Mouse (Mus musculus) testis, postnatal 10 days (tissue): ENCODE data around the gene Senp2.
A peak's percentile ranks its signal among the peaks of the same experiment; 100 is the strongest.
"Not testable (repeated sequence)": the region's sequence is repeated elsewhere in the genome, so short reads cannot be mapped to it uniquely, and the experiment has no call there.

Experiments used
- DNase-seq: peaks from one replicate; pipeline ENCODE4 v3.0.0; 2021; ENCODE audit warnings: low spot score

Gene Senp2

DNA sequence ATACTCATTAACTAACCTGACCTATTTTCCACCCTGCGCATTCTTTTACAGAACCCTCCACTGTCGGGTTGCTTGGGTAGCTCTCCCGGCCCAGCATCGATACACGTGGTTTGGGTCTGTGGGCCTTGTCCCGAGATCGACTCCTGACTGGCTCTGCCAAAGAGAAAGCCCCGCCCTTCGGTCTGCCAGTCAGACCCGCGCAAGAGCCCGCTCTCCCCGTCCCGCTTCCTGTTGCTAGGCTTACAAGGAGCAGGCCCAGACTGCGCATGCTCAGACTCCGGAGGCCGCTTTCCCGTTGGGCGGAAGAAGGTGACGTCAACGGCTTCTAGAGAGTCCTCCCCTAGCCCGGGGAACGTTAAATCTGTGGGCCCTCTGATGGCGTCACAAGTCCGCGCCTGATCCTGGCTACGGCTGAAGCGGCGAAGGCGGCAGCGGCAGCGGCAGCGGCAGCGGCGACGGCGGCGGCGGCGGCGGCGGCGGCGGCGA is at the start of gene Senp2:
Senp2 (plus strand) TSS at position 386 of the 486 bp plus-strand sequence.
- peak; percentile 100 for DNase-seq

DNA sequence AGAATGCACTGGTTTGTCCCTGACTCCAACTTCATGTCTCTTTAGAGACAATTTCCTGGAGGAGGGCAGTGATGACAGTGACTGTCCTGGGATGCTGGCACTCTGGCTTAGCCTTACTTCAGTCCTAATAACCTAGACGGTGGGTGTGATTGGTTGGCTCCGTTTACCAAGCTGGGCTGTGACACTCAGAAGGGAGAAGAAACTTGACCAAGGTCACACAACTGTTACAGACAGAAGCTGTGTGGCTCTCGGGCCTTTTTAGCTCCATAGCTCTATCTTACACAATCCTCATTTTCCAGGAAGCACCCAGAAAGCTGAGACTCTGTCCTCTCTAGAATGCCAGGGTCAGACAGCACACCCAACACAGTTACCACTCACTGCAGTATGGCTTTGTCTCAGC is 43.7 kb upstream of the Senp2 start:
- no peak for DNase-seq

DNA sequence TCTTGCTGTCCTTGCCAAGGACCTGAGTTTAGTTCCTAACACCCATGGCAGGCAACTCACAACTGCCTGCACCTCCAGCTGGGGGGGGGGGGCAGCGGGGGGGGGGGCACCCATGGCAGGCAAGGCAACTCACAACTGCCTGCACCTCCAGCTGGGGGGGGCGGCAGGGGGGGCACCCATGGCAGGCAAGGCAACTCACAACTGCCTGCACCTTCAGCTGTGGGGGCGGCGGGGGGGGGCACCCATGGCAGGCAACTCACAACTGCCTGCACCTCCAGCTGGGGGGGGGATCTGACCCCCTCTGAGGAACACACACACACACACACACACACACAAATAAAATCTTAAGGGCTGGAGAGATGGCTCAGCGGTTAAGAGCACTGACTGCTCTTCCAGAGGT is 39.4 kb upstream of the Senp2 start:
- DNase-seq: no peak

DNA sequence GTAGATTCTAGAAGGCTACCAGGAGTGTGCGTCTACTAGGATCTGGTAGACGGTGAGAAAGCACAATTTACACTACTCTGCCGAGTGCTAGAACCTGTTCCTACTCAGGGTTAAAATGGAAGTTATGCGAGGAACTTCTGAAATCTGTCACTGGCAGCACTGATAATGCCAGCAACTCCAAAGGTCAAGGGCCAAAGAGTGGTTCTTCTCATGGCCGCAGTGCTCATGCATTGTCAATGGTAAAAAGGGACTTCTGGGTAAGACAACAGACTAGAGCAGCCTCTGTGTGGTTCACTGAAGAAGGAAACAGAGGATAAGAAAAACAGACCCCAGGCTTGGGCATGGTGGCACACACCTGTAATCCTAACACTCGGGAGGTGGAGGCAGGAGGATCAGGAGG is 38.7 kb upstream of the Senp2 start:
- DNase-seq: no peak

DNA sequence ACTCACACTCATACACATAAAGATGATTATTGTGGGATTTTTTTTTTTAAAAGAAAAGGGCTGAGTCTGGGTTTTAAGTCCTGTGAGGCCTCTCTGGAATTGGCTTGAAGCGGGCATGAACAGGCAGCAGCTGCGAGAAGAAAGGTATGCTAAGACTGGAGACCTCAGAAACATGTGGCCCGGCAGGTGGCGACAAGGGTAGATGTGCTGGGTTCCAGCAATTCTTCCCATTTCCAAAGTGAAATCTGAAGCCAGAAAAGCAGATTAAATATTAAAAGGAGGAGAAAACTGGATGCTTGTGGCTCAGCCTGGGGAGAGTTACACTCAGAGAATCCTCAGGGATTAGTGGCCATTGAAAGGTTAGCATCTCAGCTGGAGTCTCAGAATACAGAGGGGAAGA is 37.8 kb upstream of the Senp2 start:
- DNase-seq: no peak

DNA sequence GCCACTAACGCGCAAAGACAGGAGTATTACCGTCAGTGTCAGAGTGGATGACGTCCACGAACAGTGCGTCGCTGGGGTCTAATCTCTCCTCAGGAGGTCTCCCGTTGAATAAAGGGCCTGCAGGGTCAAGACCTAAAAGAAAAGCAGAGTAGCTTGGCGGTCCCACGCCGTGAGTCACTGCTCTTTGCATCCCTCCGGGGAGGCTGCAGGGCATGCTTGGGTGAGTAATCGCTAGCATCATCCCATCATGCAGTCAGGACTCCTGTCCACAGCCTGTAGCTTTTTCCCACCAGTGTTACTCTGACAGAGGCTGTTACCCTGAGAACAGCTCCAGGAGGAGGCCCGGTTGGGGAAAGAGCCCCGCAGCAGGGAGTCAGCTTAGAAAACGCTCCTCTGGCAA is 33.1 kb upstream of the Senp2 start:
- DNase-seq: no peak

DNA sequence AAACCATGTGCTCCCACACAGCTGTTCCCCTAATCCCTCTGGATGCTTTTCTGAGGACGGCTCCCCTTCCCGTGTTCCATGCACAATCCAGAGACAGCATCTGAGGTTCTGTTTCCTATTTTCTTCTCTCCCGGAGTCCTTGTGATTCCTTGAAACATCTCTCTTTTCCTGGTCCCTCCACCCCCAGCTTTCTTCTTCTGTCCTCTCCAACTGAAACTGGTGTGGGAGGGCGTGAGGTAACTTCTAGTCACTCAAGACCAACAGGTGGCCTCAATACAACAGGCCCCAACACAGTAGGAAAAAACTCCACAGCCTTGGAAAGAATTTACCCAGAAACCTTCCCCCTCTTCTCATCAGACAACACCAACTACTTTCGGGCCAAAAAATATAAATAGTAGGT is 31.9 kb upstream of the Senp2 start:
- DNase-seq: no peak

DNA sequence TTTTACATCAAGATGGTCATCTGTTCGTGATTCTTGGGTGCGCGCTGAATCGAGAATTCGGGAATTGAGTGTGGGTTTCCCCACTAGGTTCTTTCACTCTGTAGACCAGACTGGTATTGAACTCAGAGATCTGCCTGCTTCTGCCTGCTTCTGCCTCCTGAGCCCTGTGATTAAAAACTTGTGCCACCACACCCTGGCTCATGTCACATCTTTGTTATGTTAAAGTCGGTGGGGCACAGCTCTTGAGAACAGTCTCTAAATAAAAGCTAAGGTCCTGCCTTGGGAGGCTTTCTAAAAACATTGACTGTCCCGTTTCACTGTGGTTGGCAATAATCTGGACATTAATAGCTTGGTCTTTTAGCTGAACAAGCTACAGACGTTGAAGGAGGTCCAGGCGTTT is 26.1 kb upstream of the Senp2 start:
- no peak for DNase-seq

DNA sequence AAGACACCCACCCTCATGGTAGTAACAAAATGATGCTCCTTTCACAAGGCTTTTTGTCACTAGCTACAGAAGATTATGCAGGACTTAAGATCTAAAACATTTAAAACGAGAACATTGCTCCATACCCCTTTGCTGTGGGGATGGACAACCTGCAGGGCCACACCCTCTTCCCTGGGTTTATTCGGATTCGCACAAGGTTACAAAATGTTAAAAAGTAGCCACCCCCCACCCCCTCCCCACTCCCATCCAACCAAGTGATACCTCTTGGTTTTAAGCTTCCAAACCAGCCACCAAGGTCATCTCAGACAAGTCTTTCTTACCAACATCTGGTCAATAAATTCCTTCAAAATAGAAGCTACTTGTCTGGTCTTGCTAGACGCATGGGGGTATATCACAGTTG is 25.7 kb upstream of the Senp2 start:
- no peak for DNase-seq

DNA sequence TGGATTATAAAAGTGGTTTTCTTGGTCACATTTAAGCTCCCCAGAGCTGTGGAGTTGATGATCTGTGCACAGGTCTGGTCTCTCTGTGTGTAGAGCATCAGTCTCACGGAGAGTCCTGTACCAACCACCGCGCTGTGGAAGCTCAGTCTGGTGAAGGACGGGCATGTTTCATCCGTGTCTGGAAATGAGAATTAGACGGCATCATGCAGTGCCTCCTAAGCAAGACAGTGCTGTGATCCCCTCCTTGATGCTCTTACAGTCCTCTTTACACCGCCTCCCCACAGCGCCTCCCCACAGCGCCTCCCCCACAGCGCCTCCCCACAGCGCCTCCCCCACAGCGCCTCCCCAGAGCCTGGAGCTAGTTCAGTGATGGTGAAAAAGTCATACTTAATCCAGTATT is 25.2 kb upstream of the Senp2 start:
- DNase-seq: no peak

DNA sequence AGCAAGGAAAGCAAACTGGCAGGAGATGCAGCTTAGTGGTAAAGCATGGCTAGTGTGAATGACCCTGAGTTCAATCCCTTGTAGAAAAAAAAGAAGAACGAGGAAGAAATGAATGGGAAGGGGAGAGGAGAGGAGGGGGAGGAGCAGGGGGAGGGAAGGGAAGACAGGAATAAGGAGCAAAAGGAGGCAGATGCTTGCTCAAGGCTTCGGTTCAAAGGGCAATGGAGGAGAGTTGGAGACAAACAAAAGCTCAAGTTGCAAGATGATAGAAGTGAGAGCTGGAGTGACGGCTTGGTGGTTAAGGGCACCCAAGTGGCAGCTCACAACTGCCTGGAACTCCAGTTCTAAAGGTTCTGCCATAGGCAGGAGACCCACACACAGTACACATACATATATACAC is 23.1 kb upstream of the Senp2 start:
- DNase-seq: no peak

DNA sequence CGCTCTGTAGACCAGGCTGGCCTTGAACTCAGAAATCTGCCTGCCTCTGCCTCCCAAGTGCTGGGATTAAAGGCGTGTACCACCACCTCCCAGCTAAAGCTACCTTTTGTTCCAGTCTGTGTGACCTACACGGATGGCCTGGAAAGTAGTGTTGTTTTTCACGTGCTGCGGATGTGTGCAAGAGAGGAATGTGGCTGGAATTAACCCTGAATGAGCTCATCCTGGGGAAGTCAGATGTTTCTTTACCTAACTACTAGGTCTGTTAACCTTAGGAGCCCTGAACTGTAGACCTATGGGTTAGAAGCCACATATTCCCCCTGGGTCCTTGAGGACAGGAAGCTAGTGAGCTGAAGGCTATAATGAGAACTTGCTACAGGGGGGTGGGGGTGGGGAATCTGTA is 21.3 kb upstream of the Senp2 start:
- DNase-seq: no peak

DNA sequence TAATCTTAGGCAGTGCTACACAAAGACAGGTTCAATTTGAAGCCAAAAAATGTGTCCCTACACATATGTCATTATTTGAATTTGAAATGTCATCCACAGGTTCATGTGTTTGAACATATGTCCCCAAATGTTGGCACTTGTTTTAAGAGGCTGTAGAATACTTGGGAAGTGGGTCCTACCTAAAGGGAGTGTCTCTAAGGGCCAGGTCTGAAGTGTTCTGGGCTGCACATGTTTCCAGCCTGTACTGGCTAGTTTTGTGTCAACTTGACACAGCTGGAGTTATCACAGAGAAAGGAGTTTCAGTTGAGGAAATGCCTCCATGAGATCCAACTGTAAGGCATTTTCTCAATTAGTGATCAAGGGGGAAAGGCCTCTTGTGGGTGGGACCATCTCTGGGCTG is 18.4 kb upstream of the Senp2 start:
- DNase-seq: not testable (repeated sequence)

DNA sequence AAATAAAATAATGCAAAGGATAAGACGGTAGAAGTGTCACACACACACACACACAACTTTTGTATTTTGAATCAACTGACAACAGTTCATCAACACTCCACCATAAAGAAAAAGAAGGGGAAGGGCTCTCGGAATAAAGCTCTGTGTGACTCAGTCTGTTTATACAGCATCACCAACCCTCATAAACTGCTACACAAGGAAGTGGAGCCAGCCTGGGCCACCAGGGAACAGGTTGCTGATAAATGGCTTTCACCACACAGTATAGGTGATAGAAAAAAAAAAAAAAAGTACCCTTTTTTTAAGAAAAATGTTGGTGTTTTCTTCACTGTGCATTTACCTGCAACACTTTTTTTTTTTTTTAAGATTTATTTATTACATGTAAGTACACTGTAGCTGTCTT is 17.5 kb upstream of the Senp2 start:
- DNase-seq: no peak

DNA sequence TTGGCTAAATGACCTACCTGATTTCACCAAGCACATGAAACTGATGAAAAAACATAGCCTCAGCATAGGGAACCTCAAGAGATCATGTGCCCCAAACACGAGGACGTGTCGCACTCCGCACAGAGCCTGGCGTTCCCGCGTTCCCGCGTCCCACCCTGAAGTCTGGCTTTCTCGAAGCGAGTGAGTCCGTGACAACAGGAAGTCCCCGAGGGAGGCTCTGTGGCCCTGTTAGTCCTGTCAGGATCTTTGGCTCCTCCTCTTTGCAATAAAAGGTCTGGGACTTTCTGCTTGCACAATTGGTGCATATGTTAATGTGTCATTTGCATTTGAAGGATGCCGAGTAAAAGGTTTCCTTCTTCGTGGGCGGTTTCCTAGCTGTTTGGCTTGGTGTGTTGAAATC is 14.0 kb upstream of the Senp2 start, which contains the start of gene Liph:
Liph (minus strand) TSS at position 360 of the 400 bp plus-strand sequence.
- DNase-seq: no peak

DNA sequence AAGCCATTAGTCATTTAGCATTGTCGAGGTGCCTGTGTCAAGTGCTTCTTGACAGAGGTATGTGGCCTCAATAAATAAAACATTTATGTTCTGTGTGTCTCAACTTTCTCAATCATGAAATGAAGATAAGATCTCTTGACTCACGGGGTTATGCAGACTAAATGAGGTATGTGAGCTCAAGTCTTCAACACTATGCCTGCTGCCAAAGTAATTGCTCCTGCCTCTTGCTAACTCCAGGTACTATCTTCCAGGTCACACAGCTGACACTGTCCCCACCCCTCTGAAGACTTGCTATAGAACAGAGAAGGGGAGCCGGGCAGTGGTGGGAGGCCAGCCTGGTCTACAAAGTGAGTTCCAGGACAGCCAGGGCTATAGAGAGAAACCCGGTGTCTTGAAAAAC is 12.9 kb upstream of the Senp2 start:
- no peak for DNase-seq

DNA sequence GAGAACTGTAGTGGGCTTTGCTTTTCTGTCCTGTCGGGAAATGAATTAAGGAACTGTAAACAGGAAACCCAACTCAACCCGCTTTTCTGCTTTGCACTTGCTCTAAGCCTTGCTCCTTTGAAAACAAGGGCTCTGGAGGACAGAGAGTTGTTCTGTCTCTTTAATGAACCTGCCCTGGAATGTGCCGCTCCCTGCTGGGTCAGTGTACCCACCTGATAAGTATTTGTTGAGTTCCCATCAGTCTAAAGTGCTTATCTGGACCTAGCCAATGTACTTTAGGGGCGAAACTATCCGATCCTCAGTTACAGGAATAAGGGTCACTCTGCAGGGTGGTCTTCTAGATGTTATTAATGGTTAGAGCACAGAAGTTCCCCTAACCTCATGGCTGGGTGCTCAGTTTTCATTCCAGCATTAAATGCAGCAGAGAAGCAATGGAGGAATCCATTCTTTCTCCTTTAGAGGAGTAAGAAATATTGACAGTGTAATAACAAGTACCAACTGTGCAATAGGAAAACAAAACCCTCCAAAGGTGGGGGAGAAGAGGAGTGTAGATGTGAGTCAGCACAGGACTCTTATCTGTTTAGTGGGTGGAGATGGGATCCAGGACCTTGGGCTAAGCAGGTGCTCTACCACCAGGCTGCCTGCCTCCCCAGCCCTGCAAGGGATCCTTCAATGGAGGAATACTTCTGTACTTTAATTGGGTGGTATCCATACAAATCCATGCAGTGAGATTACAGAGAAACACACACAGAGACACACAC is 12.2 kb upstream of the Senp2 start:
- no peak for DNase-seq

DNA sequence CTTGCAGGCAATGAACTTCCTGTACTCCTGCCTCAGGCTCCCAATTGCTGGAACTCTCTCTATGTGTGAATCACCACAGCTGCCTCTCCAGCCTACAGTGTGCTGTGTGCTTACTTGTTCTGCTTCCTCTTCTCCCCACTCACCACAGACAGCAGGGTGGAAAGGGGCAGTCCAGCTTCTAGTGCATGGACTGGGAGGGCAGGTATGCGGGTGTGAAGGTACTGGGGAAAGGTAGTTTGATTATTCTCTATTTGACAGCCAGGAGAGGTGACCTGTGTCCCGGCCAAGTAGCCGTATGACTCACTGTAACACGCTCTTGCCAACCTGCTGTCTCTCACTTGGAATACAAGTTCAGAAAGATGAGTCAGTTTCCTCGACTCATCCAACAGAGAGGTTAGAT is 11.2 kb upstream of the Senp2 start:
- DNase-seq: no peak

DNA sequence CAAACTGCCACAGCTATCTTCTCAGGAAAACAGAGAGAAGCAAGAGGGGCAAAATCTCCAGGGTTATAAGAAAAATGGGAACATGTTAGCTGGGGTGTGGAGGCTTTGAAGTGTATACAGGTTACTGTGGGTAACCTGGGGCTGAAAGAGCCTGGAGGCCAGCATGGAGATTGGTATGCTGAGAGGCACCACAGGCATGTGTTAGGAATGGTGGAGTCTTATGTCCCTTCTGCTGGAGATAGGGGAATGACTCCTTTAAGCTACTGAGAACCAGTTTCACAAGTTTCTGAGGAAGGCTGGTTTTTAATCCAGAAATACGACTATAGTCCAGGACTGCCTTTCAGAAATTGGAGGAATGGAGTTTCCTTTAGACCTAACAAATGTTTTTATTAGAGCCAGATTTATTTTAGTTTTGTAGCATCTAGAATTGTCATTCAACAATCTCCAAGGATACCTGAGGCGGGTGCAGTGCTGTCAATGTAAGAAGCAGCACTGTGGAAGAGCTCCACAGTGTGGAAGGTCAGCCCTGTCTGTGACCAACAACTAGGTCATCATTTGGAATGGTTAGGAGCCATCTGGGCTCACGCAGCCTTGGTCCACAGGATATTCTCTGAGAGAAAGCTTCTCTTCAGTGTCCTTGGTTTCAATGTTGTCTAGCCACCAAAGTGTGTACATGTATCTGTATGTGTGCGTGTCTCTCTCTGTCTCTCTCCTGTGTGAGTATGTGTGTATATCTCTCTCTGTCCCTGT is 9.2 kb upstream of the Senp2 start:
- no peak for DNase-seq

DNA sequence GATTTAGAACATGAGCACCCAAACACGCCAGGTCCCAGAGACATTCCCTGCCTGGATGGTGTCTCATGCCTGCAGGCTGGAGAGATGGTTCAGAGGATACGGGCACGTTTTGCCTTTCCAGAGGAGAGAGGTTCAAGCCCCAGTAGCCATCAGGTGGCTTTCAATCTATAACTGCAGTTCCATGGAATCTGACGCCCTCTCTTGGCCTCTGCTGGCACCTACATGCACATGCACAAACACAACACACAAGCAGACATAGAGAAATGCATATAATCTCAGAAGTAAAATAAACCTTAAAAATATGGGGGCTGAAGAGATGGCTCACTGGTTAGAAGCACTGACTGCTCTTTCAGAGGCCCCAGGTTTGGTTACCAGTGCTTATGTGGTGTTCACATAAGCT is 8.1 kb upstream of the Senp2 start:
- no peak for DNase-seq

DNA sequence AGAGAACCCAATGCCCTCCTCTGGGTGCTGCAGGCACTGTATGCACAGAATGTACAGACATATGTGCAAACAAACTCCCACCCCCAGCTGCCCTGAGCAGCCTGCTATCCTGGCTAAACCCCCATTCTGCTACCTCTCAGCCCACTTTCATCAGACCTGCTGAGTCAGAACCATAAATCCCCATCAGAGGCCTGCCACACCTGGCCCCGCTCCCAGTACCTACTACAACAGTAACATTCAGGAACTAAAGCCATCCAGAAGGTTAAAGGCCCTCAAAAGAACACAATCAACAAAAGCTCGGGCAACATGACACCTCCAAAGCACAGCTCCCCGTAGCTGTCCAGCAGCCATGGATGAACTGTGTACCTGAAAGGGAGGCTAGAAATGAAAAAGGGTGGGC is 7.7 kb upstream of the Senp2 start:
- DNase-seq: no peak

DNA sequence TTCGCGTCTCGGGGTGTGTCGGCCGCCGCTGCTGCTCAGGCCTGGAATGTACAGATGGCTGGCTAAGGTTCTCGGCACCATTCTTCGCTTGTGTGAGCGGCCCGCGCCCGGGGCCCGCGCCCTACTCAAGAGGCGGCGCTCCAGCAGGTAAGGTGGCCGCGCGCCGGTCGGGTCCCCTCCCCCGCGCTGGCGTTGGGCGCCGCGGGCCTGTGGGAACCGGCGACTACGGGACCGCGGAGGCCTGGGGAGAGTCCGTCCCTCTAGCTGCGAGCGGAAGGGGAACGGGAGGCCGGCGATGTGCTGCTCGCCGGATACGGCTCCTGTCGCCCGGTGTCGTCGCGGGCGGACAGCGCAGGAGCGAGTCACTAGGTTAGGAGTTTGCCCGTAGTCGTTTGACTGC is 312 bp downstream of the Senp2 start:
- no peak for DNase-seq

DNA sequence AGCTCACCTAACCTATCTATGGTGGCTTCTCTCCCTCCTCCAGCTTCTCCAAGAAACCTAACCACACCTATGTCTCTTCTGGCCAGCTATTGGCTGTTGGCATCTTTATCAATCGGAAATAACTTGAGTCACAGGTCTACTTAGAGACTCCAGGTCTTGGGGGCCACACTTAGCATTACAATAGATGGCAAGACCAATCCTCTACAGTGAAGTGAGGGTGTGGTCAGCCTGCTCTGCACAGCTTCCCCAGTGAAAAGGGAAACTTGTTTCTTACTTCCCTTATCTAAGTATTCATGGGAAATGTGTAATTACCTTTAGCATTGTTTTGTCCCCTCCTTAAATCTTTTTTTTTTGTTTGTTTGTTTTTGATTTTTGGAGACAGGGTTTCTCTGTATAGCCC is 6.3 kb downstream of the Senp2 start:
- no peak for DNase-seq

DNA sequence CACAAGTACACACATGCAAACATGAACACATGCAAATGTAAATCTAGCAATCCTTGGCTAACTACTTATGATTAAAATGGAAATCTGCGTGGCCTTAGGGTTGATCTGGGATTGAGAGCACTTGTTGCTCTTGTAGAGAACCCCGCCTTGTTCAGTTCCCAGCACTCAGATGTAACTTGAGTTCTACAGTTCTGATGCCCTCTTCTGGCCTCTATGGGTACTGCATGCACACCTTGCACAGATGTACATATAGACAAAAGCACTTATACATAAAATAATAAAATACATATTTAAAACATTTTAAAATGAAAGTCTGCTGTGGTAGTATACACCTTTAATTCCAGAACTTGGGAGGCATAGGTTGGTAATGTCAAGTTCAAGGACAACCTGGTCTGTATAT is 12.8 kb downstream of the Senp2 start:
- peak; percentile 52 for DNase-seq
